Mouse (Mus musculus) MN1 (cell line): Measurements from ENCODE around the gene Nrbf2.

Source experiments
- DNase-seq: peaks from one replicate; pipeline ENCODE4 v3.0.0-alpha.2; 2016; ENCODE audit warnings: low spot score

Gene Nrbf2

DNA sequence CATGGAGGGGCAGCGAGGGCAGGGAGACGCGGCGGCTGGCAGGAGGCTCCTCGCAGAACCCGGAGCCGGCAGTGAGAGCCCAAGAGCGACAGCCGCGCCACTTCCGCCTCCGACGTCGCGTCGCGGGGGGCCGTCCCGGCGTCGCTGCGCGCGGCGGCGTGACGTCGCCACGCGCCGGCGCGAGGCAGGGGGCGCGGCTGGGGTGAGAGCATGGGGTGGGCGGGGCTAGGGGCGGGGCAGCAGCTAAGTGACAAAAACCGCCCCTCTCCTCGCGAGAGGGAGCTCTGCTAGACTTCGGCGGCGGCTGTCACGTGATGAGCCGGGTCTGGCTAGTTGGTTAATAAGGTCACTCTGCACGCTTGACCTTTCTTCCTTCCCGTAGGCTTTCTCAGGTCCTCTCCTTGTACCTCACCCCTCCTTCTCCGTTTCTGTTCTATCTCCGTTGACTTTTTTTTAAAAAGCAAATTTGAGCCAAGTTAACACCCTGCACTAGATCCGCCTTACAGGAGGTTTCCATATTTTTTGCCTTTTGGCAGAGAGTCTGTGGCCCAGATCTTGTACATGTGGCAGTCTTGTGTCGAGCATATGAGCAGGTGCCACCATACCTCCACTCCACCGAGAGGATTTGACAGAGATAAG, at the start of gene Nrbf2:
Gene Nrbf2 (minus strand): TSS at position 130 of the 639 bp plus-strand sequence.
- DNase-seq: peak; percentile 95

DNA sequence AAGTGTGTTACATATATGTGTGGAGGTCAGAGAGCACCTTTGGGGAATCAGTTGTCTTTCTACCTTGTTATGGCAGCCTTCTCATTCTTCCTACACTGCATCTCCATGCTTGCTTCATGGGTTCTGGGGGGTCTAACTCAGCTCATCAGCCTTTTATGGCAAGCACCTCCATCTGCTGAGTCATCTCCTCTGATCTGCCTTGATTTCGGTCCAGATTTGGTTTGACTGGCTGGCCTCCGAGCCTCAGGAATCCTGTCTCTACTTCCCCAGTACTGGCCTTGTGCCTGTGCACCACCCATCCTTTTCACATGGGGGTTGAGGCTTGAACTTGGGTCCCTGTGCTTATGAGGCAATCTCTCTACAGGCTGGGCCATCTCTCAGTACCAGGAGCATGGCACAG, 45.5 kb upstream of the Nrbf2 start:
- DNase-seq: no peak

DNA sequence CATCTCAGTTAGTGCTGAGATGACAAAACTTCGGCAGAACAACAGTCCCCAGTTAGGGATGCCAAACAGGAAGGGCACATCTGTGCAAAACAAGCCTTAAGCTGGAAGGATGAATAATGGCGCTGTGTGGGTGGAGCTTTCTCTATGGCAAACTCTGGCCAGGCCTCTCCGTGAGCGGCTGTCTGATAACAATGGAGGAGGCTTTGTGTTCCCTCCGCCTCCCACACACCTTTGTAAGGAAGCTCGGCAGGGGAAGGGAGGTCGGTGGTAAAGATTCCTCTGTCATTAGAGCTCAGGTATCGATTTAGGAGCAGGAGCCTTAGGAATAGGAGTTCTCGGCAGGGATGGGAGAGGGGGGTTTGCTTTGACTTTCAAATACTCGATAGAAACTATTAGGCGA, 44.6 kb upstream of the Nrbf2 start:
- no peak for DNase-seq

DNA sequence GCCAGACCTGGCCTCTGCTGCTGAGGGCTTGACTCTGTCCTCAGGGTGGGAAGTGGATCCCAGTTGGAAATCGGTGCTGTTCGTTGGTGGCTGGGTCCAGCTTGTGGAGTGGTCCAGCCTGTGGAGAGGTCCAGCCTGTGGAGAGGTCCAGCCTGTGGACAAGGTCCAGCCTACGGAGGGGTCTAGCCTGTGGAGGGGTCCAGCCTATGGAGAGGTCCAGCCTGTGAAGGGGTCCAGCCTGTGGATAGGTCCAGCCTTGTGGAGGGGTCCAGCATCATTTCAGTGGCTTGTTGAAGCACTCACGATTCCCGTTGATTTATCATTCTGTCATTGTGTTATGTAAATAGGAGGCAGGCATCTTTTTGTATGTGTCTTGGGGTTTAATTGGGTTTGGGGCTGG, 43.1 kb upstream of the Nrbf2 start:
- no peak for DNase-seq

DNA sequence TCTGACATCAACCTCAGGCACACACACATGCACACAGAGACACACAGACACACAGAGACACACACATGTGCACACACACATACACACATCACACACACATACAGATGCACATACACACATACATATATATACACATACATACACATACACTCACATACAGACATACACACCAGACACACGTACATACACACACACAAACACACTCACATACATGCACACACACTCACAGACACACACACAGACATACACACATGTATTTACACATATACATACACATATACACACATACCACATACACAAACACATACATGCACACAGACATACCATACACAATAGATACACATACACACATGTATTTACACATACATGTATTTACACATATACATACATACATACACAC, 38.9 kb upstream of the Nrbf2 start:
- no peak for DNase-seq

DNA sequence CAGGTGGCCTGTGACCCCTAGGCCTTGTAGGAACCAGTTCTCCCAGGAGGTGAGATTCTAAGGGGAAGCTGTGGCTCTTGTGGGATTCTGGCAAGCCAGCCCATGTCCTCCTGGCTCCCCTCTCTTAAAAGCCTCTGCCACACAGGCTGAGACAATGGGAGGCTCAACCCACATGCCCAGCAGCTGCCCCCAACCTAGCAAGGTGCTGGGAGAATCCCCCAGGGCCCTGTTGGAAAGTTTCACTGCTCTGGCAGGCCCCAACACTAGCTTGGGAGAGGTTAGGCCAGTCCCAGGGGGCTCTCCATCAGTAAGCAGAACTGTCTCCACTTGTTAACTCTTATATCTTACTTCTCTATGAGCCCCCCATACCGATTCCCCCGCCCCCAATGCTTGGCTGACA, 36.3 kb upstream of the Nrbf2 start:
- no peak for DNase-seq

DNA sequence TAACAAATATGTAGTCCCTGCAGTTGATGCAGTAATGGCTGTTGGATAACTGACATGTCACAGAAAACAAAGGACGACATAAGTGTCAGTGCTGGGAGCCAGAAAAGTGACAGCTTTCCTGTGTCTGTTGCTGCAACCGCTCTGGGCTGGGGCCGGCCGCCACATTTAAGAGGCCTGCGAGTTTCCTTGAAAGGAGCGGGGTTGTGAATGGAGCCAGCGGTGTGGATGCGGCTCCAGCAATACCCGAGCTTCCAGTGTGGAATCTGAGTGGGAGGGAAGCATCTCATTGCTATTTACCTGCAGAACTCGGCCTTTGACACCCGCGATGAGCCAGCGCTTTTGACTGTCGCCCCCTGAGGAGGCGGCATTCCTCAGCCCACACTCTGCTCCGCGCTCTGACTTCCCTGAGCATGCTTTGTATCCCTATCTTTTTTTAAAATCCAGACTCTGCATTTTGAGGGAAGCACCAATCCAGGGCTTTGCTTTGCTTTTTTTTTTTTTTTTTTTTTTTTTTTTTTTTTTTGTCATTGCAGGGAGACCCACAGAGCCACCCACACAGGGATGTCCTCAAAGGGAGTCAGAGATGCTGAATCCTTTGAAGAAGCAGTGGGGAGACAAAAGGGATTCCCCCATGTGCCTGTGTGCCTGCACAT, 35.2 kb upstream of the Nrbf2 start:
- no peak for DNase-seq

DNA sequence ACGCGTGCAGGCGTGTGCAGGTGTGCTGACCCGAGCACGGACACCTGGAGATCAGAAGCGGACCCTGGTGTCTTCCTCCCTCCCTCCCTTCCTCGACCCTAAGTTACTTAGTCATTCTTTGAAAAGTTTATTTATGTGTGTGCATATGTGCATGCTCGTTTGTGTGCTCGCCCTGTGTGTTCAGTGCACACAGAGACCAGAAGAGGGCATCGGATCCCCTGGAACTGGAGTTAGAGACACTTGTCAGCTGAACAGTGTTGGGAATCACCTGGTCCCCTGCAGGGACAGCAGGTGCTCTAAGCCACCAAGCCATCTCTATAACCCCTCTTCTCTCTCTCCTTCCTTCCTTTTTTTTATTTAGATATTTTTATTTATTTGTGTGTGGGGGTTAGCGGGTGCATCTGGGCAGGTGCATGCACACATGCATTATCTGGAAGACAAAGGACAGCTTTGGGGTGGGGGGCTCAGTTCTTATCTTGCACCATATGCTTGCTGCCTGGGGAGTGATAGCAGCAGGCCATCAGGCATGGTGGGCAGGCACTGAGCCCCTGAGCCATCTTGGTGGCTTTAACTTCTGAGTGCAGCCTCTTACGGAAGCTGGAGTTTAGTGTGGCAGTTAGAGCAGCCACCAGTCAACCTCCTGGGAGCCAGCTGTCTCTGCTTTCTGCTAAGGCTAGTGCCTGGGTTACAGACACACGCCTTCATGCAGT, 34.1 kb upstream of the Nrbf2 start:
- DNase-seq: no peak

DNA sequence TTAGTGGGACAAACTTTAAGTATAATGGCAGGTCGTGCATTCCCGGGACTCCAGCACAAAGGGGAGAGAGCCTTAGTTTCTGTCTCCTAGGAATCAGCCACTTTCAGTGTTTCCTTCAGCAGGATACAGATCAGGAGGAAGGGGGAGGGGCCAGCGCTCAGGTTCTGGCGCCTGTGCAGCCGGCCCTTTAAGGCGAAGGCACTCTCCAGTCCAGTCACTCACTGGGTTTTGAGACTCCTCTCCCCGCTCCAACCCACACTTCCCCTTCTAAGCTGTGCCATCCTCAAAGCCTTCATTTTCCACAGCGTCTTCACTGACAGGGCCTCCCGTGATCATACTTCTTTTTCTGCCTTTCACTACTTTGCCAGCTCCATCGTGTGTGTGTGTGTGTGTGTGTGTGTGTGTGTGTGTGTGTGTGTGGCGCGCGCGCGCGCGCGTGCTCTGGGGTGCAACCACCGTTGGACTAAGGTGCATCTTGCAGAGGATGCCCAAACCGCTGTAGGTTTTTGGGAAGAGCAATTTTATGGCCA, 32.9 kb upstream of the Nrbf2 start:
- no peak for DNase-seq

DNA sequence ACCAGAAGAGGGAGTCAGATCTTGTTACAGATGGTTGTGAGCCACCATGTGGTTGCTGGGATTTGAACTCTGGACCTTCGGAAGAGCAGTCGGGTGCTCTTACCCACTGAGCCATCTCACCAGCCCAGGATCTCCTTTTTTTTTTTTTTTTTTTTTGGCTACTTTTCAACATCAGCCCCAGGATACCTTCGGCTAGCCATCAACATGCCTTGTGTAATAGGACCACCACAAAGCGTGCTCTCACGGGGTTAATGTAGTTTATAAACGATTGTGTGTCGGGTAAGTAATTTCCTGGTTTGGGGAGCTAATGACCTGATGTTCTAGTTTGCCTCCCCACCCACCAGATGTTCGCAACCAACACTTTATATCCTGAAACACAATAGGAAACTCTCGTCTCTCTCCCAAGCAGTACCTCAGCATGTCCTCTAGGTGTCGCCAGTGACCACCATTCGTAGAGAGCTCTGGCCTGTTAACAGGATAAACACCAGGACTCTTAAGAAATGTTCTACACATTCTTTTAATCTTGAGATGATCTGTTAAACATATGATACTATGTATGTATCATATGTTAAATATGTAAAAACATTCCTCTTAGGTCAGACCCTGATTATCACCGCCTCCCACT, 29.8 kb upstream of the Nrbf2 start:
- DNase-seq: peak; percentile 71

DNA sequence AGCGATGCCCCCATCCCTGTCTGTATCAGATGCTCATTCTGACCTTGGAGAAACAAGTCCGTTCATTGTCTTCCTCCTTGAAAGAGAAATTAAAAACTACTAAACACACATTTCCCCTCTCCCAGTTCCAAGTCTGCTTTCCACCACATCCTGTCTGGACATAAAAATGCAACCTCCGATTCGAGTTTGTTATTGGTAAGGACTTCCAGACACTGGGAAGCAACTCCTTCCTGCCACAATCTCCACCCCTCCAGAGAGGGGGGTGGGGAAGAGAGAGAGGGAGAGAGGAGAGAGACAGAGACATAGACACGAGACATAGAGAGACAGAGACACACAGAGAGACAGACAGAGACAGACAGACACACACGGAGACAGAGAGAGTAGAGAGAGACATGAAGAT, 27.4 kb upstream of the Nrbf2 start:
- no peak for DNase-seq

DNA sequence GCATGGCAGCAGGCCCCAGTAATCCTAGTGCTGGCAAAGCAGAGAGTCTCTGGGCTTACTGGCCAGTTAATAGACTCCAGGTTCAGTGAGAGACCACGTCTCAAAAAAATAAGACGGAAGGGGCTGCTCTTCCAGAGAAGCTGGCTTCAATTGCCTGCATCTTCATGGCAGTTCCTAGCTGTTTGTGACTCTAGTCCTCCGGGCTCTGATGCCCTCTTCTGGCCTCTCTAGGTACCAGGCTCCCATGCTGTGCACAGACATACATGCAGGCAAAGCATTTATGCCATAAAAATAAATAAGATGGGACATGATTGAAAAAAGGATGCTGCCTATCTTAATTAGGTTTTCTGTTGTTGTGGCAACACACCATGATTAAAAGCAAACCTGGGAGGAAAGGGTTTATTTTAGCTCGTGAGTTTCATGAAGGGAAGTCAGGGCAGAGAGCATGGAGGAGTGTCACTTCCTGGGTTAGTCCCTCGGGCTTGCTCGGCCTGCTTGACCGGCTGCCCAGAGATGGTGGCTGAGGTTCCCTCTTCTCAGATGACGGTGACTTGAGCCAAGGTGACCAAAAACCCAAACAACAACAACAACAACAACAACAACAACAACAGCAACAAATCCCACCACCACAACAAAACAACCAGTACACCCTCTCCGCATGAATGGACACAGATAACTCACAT, 26.3 kb upstream of the Nrbf2 start:
- DNase-seq: peak; percentile 70

DNA sequence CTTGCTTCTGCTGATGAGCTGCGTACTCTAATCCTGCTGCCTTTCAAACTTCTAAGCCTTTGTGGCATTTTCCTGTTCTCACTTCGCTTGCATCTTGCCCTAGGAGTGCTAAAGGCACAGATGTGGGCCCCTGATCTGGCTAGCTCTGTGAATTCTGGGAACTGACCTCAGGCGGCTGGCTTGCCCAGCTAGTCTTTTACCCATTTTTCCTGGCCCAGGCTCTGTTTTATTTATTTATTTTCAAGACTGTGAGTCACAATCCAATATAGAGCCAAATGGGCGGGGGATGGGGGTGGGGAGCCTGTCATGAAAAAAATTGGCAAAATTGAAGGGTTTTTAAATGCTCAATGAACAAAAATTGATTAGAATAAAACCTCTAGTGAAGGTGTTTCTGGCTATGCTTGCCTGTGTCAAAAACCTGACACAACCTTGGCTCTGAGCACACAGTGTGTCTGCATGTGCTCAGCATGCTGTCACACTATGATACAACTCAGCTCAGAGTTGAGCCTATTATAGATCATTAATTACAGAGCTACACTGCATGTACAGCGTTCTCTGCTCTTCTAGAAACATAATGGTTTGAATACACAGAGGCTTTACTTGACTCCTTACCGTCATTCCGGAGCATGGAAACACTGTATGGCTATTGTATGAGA, 24.5 kb upstream of the Nrbf2 start:
- no peak for DNase-seq

DNA sequence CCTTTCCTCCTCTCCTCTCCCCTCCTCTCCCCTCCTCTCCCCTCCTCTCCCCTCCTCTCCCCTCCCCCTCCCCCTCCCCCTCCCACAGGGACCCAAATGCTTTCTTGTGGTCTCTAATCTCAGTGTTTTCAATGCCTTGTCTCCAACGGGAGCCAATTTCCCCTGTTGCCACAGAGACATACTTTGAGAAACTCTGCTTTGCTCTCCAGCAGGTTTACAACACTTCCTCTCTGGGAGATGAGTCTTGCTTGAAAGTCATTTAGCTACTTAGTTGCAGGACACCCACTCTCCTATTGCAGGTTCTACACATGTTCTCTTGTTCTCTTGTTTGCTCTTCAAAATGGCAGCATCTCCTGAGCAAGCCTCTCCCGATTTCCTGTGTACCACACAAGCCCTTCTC, 17.2 kb upstream of the Nrbf2 start:
- DNase-seq: no peak

DNA sequence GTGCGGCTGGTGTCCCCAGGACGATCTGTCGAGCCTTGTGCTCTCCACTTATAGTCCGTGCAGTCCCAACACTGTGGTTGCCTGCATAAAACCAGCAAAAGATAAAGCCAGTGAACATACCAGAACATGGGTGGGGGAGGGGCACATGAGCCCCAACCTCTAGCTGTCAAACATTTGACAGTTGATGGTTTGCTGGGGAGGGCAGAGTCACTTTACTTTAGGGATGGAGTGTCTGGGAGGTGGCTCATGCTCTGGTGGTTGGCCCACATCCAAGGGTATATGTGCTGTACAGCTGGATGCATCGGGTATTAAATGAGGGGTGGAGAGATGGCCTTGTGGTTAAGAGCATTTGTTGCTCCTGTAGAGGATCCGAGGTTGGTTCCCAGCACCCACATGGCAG, 15.9 kb upstream of the Nrbf2 start:
- no peak for DNase-seq

DNA sequence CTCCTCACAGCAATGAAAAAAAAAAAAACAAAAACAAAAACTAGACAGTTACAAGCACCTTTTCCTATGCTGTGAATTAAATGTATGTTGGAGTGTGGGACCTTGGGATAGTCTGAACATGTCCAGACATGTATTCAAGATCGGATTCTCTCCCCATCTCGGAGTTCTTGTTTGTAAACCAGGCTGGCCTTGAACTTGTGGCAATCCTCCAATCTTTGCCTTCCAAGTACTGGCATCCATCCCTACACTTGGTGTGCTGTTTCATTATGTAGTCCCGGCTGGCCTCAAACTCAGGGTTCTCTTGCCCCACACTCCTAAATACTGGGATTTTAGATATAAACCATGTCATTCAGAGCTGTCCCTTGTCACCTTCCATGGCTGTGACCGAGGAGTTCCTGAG, 14.2 kb upstream of the Nrbf2 start:
- no peak for DNase-seq

DNA sequence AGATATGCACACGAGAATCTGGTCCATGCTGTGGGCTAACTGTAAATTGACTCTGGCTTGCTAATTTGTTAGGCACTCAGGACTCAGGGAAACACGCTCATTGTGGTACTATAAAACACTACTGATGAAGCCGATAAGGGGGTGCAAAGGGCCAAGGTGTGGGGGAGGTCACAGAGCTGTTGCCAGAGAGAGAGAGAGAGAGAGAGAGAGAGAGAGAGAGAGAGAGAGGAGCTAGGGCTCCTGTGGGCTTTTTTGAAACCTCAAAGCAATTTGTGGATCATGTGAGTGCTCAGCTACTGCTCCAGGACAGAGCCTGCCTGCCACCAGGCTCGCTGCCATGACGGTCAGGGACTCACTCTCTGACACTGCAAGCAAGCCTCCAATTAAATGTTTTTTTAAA, 13.8 kb upstream of the Nrbf2 start:
- peak; percentile 58 for DNase-seq

DNA sequence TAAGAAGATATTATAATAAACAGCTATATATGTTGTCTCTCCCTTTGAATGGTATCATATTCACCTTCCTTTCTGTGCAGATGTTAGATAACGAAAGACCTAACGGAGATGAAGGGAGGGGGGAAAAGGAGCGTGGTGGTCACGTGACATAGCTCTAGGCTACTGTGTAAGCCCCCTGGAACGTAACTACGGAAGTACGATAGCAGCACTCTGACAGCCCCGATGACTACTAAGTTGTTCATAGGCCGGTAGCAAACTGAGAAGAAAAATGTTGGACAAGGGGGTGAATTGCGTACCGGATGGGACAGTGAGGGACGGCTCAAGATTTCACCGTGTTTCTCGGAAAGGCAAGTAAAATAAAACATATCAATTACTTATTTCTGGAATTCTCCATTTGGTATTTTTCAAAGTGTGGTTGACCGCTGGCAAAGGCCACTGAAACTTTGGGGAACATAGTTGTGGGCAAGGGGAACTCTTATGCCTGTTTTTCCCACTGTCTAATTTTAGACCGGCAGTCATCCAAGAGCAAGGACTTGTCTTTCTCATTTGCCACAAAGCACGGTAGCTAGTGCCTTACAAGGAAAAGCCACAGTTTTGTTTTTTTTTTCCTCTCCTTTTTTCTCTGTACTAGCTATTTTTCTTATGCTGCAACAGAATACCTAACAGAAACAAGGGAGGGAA, 12.2 kb upstream of the Nrbf2 start:
- no peak for DNase-seq

DNA sequence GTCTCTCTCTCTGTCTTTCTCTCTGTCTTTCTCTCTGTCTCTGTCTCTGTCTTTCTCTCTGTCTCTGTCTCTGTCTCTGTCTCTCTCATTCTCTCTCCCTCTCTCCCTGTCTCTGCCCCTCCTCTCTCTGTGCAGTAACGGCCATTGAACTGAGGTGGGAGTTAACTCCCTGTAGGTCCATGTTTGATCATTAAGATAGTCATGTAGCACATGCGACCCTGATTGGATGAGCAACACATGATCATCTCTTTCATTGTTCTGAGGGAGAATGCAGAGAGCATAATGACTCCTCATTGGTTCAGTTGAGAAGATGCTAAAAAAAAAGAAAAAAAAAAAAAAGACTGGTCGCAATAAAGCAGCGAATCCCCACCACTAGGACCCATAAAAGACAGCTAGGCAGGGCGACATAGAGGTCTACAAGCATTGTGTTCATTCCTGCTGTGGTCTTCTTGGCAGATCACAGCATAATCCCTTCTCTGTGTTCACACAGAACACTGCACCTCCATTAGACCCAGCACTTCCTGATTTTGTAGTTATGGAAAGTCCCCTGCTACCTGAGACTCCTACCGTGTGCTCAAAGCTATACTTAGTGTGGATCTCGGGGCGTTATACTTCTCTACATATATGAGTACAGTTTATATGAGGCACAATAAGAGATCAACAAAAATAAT, 11.5 kb upstream of the Nrbf2 start:
- no peak for DNase-seq

DNA sequence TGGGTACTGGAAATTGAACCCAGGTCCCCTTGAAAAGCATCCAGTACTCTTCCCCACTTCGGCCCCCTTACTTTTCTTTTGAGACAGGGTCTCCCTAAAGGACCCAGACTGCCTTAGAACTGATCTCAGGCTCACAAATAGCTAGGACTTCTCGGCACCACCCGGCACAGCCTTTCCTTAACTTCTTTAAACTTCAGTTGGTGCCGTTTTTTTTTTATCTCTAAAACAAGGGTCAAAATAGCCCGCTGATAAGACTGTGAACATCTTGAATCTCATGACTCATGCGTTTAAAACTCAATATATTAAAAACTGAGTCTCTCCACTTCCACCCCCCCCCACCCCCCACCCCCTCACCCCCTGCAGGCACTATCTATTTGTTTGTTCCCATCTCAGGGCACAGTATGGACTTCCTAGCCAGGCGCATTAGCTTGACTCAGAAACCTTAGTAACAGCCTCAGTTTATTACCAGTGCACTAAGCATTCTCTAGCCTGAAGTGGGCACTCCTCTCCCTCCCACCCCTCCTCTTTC, 10.9 kb upstream of the Nrbf2 start:
- DNase-seq: no peak
